In the genomic region with DNA sequence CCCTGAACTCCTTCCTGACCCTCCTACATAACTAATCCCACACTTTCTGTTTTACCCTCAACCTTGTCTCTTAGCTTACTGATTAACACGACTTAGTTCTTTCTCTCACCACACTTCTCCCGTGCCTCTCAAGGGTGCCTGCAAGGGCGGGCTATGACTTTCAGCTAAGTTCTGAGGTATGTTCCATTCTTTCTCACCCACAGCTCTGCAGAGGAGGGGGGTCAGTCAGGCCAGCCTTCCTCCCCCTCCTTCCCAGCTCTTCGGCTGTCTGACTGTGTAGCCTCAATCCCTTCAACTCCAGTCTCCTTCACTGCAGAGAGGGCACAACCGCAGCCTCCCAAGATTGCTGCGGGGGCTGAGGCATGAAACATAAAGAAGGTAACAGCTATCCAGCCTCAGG, we compare ENCODE assay signal across 18 mouse cellular contexts. TPM values are rescaled to one million over a fixed set of nuclear protein-coding genes. Genes with fewer than 3 reads are reported as not detected.
DNase-seq lines count a peak whose midpoint lies in the region; ATAC-seq and TF ChIP-seq lines count a peak whose summit lies in the region.
"Had no signal": no experiment of that assay in that cellular context is flagged by ENCODE, and none has a peak within 500 bp of the region (broad histone marks: within the 10 kb centered on the region; RNA-seq: fewer than 3 reads in every experiment).

No protein-coding gene starts in this region.

- CTCF ChIA-PET in Patski (lab: Charles Lee): interaction anchor here (0.9 to 1.8 kb wide), 4 partner anchors 17 to 26 kb away, joined by 3 to 5 read pairs (median 4); no protein-coding TSS in a partner anchor

- peaks cover 21% of the 10 kb centered on the region for H3K4me1 ChIP-seq in forebrain, embryonic 10.5 days
- H3K4me1 ChIP-seq in forebrain, embryonic 11.5 days (replicated peaks; ENCODE audit: control insufficient read depth, insufficient read depth, low read length): no peaks in the 10 kb centered on the region

- in situ Hi-C loops in Patski (cut with MboI; ENCODE audit: low pct_unique_long_range_greater_than_20kb): no loop called here

- TF ChIP-seq CTCF in Patski (IDR thresholded peaks at IDR 0.05): no peak

- ATAC-seq in forebrain, embryonic 11.5 days (replicated peaks; ENCODE audit: low FRiP score): no peak
- ATAC-seq in Patski: peak; percentile 37

- H3K27ac ChIP-seq in forebrain, embryonic 10.5 days: peak overlapping the region; percentile 3; the same call in 1 of the 2 replicates
- no peak overlapping the region for H3K27ac ChIP-seq in forebrain, embryonic 11.5 days (ENCODE audit: low read depth, low read length)
- H3K27ac ChIP-seq: embryonic facial prominence, embryonic 12.5 days; heart, embryonic 13.5 days had no signal

- POLR2A ChIA-PET in Patski (lab: Charles Lee): no interaction called here

- H3K4me2 ChIP-seq in forebrain, embryonic 11.5 days (ENCODE audit: low read depth, low read length, severe bottlenecking): no peak overlapping the region
- H3K4me2 ChIP-seq: embryonic facial prominence, embryonic 12.5 days; heart, embryonic 13.5 days had no signal

- H3K27me3 ChIP-seq in forebrain, embryonic 10.5 days (ENCODE audit: poor library complexity, severe bottlenecking): peaks cover 78% of the 10 kb centered on the region
- peaks cover 26% of the 10 kb centered on the region for H3K27me3 ChIP-seq in forebrain, embryonic 11.5 days (ENCODE audit: control insufficient read depth, insufficient read depth, low read length)
- no peaks in the 10 kb centered on the region for H3K27me3 ChIP-seq in Patski

- no peak overlapping the region for H3K4me3 ChIP-seq in forebrain, embryonic 10.5 days
- no peak overlapping the region for H3K4me3 ChIP-seq in forebrain, embryonic 11.5 days (ENCODE audit: low read depth, low read length)
- H3K4me3 ChIP-seq: embryonic facial prominence, embryonic 12.5 days; heart, embryonic 13.5 days; megakaryocyte, embryonic 14.5 days had no signal

- H3K36me3 ChIP-seq in forebrain, embryonic 10.5 days (replicated peaks): no peaks in the 10 kb centered on the region
- no peaks in the 10 kb centered on the region for H3K36me3 ChIP-seq in forebrain, embryonic 11.5 days (ENCODE audit: control insufficient read depth, insufficient read depth, low read length)
- H3K36me3 ChIP-seq: embryonic facial prominence, embryonic 12.5 days; heart, embryonic 13.5 days had no signal

- DNase-seq in forebrain, embryonic 10.5 days (ENCODE audit: extremely low spot score, low spot score): no peak
- no peak for DNase-seq in forebrain, embryonic 11.5 days (ENCODE audit: low spot score)
- DNase-seq in Patski (ENCODE audit: low read depth, low spot score): no peak
- peak; percentile 78 to 90 for DNase-seq in kidney, adult 8-10 months
- DNase-seq in kidney, postnatal 36 days: peak; percentile 72 to 88
- DNase-seq in cerebellum, postnatal 4 days (ENCODE audit: low spot score in 2 of 2): no peak
- no peak for DNase-seq in thymus, postnatal 0 days (ENCODE audit: low spot score)
- DNase-seq in adipocyte (ENCODE audit: low spot score): no peak
- DNase-seq: adrenal gland, postnatal 36 days; cerebellum, postnatal 14 days; gastrocnemius, postnatal 36 days; heart, postnatal 4 days; left cerebral cortex, postnatal 4 days; right cerebral cortex, adult 18-20 months; thymus, postnatal 14 days had no signal

- WGBS in forebrain, embryonic 10.5 days: 84% methylated on average over 6 of the region's 6 CpGs
- 72% methylated on average over 6 of the region's 6 CpGs for WGBS in forebrain, embryonic 11.5 days

- H3K9ac ChIP-seq in forebrain, embryonic 11.5 days (ENCODE audit: low read length): no peak overlapping the region
- H3K9ac ChIP-seq: embryonic facial prominence, embryonic 12.5 days; heart, embryonic 13.5 days had no signal

- no peaks in the 10 kb centered on the region for H3K9me3 ChIP-seq in forebrain, embryonic 10.5 days
- no peaks in the 10 kb centered on the region for H3K9me3 ChIP-seq in forebrain, embryonic 11.5 days (ENCODE audit: control insufficient read depth, low read length)
- H3K9me3 ChIP-seq: embryonic facial prominence, embryonic 12.5 days; heart, embryonic 13.5 days had no signal

RNA-seq across cellular contexts. Expression of gene C130074G19Rik, which starts 4.2 kb away (rescaled TPM):
- polyA plus RNA-seq in forebrain, embryonic 10.5 days (2016; fragmentation: Nextera tagmentation; extraction: Ambion mirVana): 0.56 and 0.58 TPM in 2 replicates
- 0.48 and 0.53 TPM in 2 replicates for polyA plus RNA-seq in forebrain, embryonic 11.5 days (2014; fragmentation: Nextera tagmentation; extraction: Ambion mirVana)
- polyA plus RNA-seq in Patski (2021): 0.17 TPM
- polyA plus RNA-seq in thymus, postnatal 0 days (2015; fragmentation: Nextera tagmentation; extraction: Ambion mirVana): 0.86 and 1.1 TPM in 2 replicates

RNA-seq across cellular contexts. Expression of gene Marc2, which starts 32.6 kb away (rescaled TPM):
- 78.1 and 82.6 TPM in 2 replicates for polyA plus RNA-seq in forebrain, embryonic 10.5 days (2016; fragmentation: Nextera tagmentation; extraction: Ambion mirVana)
- 89.7 and 96.4 TPM in 2 replicates for polyA plus RNA-seq in forebrain, embryonic 11.5 days (2014; fragmentation: Nextera tagmentation; extraction: Ambion mirVana)
- polyA plus RNA-seq in Patski (2021): 251 TPM
- 237 and 272 TPM in 2 replicates for polyA plus RNA-seq in thymus, postnatal 0 days (2015; fragmentation: Nextera tagmentation; extraction: Ambion mirVana)

Comparison
In these comparisons a context has a peak if more than half of its experiments do, and no peak if none do; other contexts are left out.
1. DNase-seq: peak in kidney, adult 8-10 months (2 of 2) and kidney, postnatal 36 days (2 of 2); none in forebrain, embryonic 10.5 days (single experiment), forebrain, embryonic 11.5 days (single experiment), Patski (single experiment), cerebellum, postnatal 4 days (0 of 2), thymus, postnatal 0 days (single experiment) and adipocyte (single experiment).